Mouse (Mus musculus): Measurements from ENCODE around the gene 4930467E23Rik.
"Not testable (repeated sequence)": the region's sequence is repeated elsewhere in the genome, so short reads cannot be mapped to it uniquely, and the experiment has no call there.

The 4930467E23Rik gene

DNA sequence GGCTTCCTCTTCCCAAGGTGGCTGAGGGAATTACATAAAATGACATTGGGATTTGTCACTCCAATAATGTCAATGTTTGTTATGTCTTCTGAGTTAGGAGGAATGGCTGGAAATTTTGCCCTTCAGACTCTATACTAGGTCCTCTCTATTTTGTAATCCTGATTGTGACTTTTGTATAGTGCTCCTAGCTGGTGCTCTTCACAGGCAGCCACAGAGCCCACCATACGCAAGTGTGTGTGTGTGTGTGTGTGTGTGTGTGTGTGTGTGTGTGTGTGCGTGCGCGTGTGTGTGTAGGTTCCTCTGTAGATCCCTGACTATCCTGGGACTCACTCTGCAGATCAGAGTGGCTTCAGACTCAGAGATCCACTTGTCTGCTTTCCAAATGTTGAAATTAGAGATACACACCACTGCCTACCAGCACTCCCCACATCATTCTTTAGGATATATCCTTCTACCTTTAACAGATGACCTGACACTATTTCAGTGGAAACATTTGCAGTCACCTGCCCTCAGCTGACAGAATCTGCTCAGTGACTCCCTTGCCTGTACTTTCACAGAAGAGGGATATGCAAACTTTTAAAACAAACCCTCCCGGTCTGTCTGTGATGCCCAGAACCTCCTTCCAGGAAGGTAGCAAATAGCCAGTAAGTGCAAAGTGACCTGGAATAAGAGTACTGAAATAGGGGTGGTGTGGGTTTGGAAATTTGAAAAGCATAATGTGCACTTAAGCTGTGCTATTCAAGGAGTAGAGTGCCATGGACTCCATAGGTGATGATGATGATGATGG, 52.1 kb downstream of the 4930467E23Rik start:
- not testable (repeated sequence) for DNase-seq (ENCODE audit: low read depth)

DNA sequence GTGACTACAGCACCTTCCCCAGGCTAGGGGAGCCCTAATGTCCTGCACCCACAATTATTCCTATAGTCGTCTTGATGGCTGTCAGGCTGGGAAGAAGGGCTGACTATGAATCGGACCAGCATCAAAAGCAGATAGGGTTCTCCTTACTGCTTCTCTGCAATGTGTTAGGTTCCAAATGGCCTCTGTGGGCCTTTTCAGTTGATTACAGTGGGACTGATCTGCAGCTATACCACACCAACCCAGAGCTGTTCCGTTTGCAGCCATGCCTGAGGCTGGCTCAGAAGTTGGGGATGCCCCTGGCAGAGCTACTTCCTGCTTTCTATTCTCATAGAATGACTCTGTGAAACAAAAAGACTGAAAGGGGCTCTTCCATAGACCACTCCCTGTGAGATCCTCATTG, 53.4 kb downstream of the 4930467E23Rik start:
- DNase-seq (ENCODE audit: low read depth), result not testable (repeated sequence)

DNA sequence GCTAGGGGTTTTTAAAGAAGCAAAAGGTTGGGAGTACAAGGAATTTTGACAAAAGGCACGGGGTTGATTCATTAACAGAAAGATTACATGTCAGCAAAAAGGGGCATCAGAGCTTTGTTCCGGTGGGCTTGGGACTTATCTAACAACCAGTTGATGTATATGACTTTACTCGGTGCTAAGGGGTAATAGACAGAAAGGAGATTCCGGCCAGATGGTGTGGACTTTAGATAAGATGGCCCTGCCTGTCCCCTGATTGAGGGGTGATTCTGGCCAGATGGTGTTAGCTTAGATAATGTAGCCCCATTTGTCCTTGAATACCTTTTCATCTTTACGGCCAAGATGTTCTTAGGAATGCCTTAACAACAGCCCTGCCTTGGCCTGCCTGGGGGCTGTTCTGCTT, 54.5 kb downstream of the 4930467E23Rik start:
- not testable (repeated sequence) for DNase-seq (ENCODE audit: low read depth)

DNA sequence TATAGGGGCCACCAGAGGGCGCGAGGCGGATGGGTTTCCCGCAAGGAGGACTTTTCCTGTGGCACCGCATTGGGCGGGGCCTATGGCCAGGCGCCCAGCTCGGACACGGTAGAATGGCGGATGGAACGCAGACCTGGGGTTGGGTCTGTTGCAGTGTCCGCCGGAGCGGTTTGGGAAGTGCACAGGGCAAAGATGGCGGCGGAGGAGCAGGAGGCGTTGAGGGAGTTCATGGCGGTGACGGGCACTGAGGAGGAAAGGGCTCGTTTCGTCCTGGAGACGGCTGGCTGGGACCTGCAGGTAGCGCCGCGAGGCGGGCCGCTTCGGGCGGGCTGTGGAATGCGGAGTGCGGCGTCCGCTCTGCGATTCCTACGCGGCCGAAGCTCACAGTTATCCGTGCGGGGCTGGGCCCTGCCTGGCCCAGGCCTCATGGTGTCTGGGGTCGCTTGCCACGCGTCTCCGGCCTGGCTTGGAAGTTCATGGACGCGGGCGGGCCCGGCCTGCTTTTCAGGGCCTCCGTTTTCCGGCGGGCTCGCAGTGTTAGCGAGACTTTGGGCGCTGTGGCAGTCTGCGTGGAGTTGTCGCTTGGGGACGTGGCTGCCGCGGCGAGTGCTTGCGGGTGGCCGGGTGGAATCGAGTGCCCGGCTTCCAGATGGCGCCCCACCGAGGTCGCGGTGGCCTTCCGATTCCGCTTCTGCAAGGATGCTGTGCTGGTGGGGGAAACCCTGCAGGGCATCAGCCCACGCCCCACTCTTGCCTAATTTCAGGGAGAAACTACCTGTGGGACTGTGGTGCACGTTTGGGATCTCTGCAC, 55.4 kb downstream of the 4930467E23Rik start:
- DNase-seq (ENCODE audit: low read depth), result peak; percentile 95

DNA sequence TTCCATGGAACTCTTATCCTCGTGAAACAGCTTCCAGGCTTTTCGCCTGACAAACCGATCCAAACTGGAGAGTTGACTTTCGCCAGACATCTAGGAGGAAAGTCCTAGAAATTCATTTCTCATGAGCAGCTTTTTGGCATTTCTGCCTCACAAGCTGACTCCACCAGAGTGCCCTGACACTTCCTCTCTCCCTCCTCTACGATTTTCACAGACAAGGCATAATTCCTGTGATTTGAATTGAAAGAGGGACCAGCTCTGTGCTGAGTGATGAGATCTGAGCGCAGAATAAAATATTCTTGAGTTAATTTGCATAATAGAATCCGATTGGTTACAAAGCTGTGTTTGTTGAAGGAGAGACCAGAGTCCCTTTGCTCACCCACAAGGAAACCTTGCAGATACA, 63.3 kb downstream of the 4930467E23Rik start:
- not testable (repeated sequence) for DNase-seq (ENCODE audit: low read depth)
